Mouse (Mus musculus) thymus, postnatal 14 days (tissue): ENCODE results near the gene Cdh8.
A peak's percentile ranks its signal among the peaks of the same experiment; 100 is the strongest.

Experiments
- DNase-seq: peaks from one replicate; pipeline ENCODE4 v3.0.0; 2021

Gene Cdh8

DNA sequence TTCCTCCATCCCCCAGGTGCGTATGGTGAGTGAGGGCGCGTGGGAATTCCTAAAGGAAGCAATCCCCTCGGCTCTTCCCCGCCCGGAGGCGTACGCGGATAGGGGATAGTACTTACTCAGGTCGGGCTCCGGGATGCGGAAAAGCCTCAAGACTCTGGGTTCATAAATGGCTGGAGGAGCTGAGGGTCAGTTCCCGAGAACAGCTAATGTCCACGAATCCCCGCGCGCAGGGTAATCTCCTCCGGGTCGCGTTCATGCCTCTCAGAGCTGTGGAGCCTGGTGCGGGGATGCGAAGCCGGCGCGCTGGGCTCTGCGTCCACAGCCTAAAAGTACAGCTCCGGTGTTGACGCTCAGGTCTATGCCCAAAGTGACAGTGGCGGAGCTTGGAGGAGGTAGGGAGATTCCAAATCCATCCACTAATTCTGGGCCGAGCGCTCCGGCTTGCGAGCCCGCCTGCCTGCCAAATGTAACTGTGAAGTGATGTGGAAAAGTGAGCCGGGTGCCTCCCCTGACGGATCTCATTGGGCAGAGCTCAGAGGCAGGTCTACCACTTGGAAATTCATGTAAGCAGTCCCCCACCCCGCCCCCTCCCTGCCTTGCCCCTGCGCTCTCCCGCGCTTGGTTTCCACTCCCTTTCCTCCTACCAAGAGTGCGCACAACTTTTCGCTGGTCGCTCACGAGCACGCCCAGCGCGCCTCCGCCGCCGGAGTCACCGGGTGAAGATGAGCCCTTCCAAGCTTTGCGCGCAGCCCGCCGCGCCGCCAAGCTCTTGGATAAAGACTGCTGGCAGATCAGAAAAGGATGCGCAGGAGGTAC, at the start of gene Cdh8:
Gene Cdh8 (minus strand): TSS at position 506 of the 816 bp plus-strand sequence.
- DNase-seq = no peak

DNA sequence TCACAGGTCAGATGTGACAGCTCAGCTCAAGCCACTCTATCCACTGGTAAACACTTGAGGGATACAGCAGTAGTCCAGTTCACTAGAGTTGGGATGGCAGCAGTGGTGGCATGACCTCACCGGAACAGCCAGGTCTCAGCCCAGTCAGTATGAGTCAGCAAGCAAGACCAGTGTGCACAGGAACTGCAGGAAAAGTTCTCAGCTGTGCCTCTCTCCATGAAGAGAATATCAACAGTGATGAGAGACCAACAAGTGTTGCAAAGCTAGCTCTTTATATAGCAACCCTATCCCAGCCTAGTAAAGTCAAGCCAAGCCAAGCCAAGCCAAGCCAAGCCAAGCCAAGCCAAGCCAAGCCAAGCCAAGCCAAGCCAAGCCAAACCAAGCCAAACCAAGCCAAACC, 30.2 kb upstream of the Cdh8 start:
- DNase-seq = no peak

GRCm38 (mm10) chr8:99425901-99426300, 9.6 kb upstream of the Cdh8 start:
- DNase-seq = no peak

- no peak for DNase-seq
Observed at GRCm38 (mm10) chr8:99421516-99421915, 5.2 kb upstream of the Cdh8 start.

GRCm38 (mm10) chr8:99419726-99420125, 3.5 kb upstream of the Cdh8 start:
- DNase-seq = no peak

DNA sequence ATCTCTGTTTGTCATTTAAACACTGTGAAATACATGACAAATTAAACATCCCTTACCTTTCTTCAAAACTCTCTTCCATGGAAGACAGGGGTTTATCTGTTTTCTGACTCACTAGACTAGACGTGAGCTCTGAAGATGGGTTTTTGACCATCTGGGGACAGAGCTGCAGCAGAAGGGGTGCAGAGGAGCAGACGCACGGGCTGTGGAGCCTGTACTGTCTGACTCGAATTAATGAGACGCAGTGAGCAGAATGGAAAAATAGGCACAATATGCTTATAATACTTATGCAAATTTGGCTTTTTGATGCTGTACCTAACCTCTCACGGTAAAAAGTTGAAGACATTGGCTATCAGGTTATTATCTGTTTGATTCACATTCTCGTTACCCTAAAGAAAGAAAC, 1.2 kb upstream of the Cdh8 start:
- DNase-seq = no peak

DNA sequence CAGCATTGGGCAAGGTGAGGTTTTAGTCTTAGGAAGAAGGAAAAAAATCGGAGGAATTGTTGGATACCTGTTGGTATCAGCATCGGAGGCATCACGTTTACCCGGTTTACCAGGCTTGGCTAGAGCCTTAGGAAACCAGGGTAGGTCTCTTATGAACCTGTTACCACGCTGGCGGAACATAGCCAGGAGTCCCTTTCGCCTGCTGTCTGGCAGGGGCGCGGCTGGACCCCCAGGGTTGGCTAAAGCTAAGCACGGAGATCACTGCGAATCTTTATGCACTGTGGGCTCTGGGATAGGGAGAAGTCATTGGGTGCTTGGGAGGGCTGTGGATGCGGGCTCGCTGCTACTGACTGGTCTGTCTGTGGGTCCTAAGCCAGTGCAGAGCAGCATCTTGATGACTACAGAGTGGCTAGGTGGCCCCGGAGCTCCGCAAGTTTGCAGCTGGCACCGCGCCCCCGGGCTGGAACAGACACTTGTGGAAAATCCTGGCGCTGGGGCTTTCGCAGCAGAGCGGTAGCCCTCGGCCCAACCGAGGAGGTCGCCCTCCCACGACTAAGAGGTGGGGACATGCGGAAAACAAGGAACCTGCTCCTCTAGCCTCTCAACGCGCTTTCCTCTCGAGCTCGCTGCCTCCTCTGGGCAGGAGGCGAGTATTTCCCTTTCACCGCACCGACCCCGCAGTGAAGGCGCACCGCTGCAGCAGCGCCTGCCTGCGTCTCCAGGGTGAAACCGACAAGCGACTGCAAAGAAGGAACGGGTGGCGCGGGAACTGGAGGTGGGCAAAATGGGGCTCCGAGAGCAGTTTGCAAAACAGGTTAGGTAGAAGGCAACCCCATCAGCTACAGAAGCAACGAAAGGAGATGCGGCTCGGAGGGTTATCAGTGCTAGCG, 950 bp downstream of the Cdh8 start:
- no peak for DNase-seq

DNA sequence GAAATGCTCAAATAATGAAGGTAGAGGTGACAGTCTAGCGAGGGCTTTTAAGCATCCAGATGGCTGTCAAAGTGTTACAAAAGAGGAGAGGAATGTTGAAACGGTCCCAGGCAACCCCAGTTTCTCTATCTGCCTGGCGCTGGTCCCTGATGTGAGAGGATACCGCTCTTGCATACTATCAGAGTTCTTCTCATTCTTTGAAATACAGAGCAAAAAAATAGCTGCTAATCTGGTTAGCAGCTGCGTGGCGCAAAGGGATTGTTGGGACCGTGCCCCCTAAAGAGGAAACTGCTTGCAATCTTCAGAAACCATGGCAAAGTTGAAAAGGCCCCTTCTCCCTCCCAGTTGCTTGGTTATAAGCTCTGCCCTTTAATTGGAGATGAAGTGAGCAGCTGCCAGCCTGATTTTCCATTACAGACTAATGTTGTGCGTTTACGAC, 1.8 kb downstream of the Cdh8 start:
- no peak for DNase-seq

GRCm38 (mm10) chr8:99413877-99414482, 2.3 kb downstream of the Cdh8 start:
- no peak for DNase-seq

DNA sequence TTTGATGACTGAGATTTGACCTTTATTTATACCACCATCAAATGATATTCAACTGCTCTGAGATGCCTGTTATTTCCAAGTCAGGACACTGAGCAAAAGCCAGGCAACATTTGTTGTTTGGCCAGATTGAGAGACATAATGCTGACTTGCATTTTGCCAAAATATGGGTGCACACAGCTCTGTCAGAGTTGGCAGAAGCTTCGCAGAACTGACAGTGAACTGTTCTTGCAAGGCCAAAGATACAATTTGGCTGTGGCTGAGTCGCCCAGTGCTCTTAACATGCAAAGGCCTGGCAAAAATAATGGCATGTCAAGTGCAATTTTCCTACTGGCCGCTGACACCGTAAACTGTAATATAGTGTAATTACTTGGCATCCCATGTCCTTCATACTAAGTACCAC, 22.4 kb downstream of the Cdh8 start:
- DNase-seq = no peak

- no peak for DNase-seq
Observed at GRCm38 (mm10) chr8:99370104-99370503, 46.2 kb downstream of the Cdh8 start.

GRCm38 (mm10) chr8:99369166-99369565, 47.1 kb downstream of the Cdh8 start:
- no peak for DNase-seq

GRCm38 (mm10) chr8:99368449-99368848, 47.8 kb downstream of the Cdh8 start:
- DNase-seq = peak; percentile 2

- DNase-seq = no peak
Observed at GRCm38 (mm10) chr8:99353923-99354322, 62.3 kb downstream of the Cdh8 start.

GRCm38 (mm10) chr8:99353221-99353620, 63.0 kb downstream of the Cdh8 start:
- no peak for DNase-seq

DNA sequence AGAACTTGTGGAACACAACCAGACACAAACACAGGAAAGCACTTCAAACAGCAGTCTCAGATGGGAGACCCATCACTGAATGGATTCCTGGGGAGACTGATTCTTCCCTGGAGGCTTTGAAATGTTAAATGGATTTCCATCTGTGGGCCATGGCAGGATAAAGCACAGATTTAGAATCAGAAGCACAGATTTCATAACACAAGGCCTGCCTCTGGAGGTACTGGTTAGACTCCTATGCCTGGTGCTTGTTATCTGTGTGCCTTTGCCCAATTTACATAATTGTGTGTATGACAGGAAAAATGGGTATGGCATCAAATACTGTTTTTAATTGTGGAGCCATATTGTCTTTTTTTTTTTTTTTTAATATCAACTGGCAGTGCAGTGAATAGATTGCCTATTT, 66.8 kb downstream of the Cdh8 start:
- no peak for DNase-seq

DNA sequence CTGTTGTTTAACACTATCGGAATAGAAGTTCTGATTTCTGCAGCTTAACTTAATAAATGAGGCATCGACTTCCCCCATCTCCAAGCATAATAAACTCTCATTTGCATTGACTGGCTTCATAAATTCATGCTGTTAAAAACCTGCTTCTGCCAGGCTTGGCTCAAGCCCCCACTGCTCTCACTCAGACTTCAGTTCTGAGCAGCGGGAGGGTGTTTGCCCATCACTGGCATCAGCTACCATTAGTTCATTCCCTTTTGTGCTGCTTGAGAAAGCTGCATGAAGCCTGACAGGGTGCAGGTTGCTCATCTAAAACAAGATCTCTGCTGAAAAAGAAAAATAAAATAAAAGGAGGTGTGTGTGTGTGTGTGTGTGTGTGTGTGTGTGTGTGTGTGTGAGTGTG, 67.7 kb downstream of the Cdh8 start:
- no peak for DNase-seq

GRCm38 (mm10) chr8:99339310-99339709, 77.0 kb downstream of the Cdh8 start:
- DNase-seq = no peak

- no peak for DNase-seq
Observed at GRCm38 (mm10) chr8:99327559-99327958, 88.7 kb downstream of the Cdh8 start.

DNA sequence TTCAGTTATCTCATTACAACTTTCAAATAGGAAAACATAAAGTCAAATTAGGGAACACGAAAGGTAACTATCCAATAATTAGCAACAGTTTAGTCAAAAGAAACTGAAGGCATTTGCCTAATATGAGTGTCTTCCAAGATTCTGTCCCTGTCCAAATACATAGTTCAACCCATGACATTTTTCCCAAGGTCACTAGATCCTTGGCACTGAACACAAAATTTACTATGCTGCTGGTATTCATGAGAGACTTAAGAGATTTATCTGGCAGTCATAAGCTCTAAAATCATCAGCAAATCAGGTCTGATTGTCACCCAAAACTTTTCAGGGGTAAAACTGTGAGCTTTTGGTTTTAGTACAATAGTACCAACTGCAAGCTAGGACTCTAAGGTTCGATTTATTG, 101.7 kb downstream of the Cdh8 start:
- no peak for DNase-seq

DNA sequence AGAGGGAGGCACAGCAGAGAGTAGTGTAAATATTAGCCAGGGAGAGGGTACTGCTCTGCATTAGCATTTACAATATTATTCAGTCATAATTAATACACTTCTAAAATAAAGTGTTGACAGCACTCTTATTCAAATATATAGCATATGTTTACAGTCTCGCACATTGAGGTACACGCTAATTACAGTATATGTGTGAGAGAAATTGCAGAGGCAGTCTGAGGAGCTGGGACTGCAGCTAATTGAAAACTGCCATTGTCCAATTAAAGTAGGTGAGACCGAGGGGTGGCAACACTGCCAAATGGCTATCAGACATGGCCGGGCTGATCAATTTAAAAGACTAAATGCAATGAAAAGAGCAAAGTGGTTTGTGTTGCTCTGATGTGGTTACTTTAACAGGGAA, 112.1 kb downstream of the Cdh8 start:
- no peak for DNase-seq

- DNase-seq = no peak
Observed at GRCm38 (mm10) chr8:99290201-99290600, 126.1 kb downstream of the Cdh8 start.

DNA sequence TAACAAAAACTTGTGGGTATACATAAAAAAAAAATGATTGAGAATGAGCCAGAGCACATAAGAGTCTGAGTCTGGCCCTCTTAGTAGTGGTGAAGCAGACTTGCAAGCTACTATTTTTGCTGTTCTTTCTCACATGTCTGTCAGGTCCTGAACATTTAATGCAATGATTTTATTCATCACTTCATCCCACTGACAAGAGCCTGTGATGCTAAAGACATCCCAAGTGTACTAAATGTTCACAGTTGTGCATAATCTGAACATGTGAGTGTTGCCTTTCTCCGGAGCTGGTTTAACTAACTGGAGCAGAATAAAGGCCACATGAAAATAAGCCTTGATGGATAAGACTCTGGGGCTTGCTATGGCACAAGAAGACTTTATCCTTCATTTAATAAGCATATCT, 131.2 kb downstream of the Cdh8 start:
- DNase-seq = no peak

DNA sequence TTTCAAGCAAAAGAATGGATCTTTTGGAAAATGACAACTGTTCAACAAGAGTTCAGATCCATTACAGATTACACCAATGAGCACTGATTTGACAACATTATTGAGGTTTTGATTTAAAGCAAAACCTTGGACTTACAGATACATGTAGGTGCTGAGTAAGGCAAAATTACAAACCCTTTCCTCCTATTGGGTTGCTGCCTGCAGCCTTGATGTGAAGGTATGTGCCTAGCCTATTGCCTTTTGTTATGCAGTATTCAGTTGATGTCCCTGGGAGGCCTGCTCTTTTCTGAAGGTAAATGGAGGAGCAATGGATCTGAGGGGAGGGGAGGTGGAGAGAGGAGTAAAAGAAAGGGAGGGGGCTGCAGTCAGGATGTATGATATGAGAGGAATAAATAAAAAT, 135.9 kb downstream of the Cdh8 start:
- DNase-seq = no peak
